Mouse (Mus musculus) lung, postnatal 4 days (tissue): Measurements from ENCODE around the gene Tctn1.

ENCODE experiments used
- DNase-seq, 2 experiments: peaks; one replicate each; pipeline ENCODE4 v3.0.0; 2021

Tctn1 gene

DNA sequence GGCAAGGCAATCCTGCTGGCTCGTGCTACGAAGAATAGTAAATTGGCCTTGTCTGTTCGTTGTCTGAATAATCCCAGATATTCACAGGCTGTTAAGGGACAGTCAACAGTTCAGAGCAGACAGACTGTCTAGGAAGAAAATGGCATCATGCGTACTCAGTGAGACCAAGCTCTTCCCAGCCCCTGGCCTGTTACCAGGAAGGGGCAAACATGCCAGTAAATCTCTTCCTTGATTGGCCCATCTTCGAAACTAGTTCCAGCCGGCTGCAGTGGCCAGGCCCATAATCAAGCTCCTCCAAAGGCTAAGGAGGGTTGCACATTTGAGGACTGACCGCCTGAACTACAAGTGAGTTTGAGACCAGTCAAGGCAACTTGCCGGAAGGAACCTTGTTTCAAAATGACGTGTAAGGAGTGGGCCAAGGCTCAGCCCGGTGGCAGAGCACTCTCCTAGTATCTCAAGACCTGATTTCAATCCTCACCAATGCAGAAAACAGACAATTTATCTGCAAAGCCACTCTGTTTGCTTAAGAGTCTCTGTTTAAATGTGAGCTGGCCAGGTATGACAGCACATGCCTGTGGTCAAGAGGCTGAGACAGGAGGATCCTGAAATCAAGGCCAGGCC, 17.6 kb downstream of the Tctn1 start:
- no peak for DNase-seq

DNA sequence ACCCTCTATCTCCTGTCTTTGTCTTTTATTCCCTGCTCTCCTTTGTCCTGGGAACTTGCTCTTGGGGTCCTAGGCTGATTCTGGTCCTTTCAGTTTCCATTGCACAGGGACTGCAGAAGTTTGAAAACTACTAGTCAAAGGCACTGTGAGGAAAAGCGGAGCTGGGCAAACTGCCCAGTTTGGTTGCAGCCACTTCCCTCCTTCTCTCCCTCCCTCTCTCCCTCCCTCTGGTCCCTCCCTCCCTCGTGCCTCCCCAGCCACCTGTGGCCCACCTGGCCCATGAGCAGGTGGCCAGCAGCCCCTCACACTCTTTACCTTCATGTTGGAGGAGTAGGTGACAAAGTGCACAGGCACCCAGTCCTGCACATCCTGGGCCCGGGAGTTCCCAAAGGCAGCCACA, 19.1 kb downstream of the Tctn1 start:
- no peak for DNase-seq

DNA sequence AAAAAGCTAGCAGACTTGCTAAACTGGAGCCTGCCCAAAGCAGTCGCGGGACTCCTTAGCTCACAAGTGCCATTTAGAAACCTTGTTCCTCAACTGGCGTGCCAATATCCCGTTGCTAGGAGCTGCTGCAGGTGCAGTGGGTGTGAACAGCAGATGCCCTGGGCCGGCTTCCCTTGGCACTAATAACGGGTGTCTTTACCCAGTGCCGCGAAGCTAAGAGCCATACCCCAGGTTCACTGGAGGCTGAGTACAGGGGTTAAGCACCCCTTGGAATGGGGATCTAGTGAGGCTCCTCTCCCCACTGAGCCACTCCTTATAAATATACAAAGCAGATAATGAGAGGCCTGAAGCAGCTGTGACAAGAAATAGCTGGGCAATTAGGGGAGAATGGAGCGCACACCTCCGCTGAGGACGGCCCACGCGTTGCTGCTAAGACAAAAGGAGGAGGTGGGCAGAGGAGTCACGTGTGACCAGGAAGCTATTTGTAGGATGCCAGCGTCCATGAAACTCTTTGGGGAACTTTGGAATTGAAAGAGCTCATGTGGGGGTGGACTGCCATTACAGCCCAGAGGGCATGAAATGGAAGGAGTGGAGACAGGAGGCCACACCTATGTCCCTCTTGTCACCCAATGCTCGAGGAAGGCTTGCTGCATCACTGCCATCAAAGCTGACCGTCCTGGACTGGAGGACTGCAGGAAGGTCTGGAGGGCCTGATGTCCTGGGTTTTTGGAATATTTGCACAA, 20.3 kb downstream of the Tctn1 start:
- DNase-seq = no peak

DNA sequence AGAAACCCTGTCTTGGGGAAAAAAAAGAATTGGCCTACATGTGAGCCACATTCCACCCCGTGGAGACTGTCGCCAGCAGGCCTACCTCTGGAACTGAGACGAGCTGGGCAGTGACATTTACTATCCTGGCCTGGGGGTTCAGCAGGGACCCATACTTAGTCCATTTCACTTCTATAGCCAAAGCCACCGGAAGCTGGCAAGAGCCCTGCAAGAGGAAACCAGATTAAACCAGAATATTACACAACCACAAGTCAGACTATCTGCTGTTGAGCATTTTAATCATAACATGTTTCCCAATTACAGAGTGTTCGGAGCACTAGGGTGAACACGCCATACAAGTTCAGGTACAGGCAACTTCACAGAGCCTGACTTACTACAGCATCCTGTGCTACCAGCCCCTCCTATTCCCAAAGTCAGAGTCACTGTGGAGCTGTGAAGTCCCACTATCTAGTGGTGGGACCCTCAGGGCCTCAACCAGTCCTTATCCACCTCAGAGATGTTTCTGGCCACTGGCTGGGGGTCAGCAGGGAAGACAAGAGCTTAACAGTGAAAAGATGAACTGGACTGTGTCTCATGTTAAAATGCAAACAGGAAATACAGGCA, 21.6 kb downstream of the Tctn1 start:
- no peak for DNase-seq

DNA sequence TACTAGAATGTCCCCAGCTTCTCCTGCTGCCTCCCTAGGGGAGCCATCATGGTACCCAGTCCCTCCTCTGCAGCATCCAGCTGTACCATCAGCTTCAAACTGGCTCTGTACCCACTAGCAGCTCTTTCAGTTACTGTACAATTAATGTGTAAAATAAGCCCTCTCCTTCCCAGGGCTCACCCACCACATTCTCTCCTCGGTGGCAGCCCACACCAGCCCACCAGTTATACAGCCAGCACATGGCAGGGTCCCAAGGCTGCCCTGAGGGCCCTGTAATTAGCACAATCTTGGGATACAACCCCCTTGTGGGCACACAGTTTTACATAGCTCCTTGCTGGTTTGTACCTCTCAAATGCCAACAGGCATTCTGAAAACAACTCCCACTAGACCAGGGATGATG, 23.3 kb downstream of the Tctn1 start:
- no peak for DNase-seq

DNA sequence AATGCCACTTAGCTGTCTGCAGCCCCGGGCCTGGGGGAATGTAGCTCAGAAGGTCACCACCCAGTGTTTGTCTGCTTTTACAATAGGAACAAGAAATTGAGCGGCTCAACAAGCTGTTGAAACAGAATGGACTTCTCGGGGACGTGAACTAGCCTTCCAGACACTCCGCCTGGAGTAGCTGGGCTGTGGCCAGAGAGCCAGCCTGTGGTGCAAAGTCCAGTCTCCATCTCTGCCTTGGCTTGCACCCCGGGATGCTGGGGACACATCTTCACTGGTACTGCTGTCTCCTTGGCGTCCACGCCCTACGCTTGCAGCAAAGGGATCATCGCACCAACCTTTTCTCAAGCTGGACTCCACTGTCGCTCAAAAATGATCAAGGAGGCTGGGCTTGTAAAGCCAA, 23.7 kb downstream of the Tctn1 start:
- no peak for DNase-seq

DNA sequence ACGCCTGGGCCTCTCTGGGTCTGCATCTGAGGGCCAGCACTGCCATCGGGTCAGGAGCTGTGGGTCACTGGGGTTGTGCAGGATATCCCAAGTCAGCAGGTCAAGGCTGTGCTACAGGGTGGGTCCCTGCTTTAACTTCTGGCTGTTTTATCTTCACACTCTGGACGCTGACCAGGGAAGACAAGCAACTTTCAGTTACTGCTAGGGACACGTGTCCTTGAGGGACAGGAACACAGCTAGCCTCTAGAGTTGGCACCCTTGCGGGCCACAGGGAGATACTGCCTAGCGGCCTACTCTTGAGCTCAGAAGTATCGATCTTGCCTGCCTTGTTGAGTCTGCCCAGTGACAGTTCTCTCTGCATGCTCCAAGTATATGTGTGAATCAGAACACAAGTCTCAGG, 24.6 kb downstream of the Tctn1 start:
- DNase-seq = no peak

DNA sequence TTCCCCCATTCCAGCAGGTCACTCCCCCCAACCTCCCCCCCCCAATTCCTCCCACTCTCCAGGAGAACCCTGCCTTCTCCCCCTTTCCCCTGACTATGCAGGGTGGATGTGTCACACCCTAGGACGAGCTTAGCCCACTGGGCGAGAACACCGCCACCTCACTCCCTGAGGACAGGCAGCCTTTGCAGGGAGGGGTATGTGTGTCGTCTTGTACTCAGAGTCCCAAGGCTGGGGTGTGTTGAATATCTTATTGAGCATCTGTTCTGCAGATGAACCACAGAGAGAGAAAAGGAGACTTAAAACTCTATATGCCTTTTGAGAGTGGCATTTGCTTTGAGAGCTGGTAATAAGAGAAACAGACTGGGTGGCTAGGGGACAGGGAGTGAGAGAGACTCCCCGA, 27.1 kb downstream of the Tctn1 start:
- DNase-seq = no peak

DNA sequence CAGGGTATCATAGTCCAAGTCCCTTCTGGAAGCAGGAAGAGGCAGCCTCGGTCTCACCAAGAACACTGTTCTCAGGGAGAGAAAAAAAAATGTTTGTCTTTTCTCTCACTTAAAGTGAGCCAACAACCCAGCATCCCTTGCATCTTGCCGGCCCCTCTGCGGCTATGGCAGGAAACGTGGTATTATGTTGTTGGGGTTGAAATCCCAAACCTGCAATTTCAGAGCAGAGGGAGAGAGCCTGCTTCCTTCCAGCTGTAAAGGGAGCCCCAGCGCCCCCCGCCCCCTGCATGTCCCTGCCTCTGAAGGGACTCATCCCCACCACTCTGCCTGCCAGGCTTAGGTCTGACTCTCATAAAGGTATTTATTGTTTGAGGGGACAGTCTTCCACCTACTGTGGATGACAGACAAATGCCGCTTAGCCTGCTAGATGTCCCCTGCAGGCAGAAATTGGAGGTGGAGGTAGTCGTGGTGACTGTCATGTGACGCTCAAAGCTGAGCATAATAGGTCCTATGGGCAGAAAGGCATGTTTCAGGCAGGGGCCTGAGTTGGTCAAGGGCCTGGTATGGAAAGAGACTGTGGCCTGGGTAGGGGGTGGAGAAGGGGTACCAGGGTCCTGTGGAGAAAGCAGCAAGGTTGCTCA, 28.9 kb downstream of the Tctn1 start:
- no peak for DNase-seq

DNA sequence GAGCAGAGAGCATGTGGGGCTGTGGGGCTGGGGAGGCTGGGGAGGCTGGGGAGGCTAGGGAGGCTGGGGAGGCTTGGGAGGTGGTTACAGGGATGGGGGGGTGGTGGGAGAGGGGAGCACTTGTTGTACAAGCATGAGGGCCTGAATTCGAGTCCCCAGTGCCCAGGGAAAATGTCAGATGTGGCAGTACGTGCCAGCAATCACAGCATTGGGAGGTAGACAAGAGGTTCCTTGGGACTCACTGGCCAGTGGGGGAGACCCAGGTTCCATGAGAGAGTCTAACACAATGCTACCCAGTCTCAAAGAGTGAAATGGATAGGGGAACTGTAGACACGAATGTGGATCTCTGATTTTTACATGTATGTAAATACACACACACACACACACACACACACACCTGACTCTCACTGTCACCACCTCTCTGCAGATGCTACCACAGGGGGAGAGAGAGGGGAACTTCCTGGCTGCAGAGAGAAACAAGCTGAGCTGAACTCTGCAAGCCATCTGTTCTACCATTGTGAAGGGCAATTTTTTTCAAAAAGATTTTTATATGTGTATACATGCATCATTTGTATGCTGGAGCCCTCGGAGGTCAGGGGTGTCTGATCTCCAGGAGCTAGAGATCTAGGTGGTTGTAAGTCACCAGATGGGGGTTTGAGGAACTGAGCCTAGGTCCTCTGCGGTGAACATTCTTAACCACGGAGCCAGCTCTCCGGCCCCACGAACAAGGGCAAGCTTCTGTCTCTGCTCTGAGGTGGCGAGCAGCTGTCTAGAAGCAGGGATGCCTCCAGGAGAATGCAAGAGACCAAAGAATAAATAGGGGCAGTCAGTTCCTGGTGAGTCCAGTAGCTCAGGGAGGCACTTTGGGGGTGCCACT, 29.7 kb downstream of the Tctn1 start:
- DNase-seq = peak in 1 of 2 experiments; percentile 27

DNA sequence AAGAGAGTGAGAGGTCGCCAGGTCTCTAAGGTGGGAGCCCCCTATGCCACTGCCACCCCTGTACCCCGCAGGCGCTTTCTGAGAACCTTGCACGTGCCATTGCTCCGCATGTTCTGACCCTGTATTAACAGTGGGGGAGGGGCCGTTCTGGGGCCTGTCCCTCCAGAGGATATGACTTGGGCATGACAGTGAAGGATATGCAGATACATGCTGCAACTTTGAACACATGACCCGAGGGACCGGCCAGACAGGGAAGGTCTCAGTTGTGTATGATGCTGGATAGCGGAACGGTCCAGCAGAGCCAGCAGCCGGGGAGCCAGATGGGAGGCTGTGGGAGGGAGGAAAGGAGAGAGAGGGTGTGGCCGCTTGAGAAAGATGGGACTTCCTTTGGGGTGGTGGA, 30.6 kb downstream of the Tctn1 start:
- peak; percentile 40 to 54 for DNase-seq

DNA sequence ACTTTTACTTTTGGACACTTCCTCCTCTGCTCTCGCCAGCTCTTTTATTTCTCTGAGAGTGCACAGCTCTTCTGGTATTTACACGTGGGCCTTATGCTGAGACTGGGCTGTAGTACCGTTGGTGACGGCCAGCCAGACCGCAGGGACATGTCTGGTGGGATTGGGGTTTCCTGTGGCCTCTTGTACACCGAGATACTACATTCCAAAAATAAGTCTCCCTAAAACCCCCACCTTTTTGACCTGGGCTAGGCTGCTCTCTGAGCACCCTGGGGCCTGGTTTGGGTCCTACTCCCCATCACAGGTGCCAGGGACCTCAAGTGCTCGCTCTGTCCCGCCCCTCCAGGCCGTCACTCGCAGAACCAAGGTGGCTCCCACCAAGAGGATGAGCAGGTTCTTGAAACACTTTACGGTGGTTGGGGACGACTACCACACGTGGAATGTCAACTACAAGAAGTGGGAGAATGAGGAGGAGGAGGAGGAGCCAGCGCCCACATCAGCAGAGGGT, 31.1 kb downstream of the Tctn1 start:
- no peak for DNase-seq

DNA sequence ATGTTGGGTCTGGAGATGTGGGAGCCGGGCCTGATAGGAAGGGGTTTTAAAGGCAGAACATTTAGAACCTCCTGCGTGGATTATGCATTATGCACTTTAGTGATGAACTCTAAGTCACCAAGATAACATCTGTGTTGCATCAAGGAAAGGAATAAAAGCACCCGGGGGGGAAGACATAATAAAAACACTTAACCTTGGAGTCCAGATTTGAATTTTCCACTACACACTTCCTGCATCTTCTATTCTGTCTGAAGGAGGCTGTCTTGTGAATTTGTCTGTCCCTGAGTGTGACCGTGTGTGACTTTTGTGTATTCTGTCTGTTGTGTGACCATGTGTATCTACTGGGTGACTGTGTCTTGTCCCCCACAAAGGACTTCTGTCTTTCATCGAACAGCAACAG, 32.3 kb downstream of the Tctn1 start:
- DNase-seq = no peak

DNA sequence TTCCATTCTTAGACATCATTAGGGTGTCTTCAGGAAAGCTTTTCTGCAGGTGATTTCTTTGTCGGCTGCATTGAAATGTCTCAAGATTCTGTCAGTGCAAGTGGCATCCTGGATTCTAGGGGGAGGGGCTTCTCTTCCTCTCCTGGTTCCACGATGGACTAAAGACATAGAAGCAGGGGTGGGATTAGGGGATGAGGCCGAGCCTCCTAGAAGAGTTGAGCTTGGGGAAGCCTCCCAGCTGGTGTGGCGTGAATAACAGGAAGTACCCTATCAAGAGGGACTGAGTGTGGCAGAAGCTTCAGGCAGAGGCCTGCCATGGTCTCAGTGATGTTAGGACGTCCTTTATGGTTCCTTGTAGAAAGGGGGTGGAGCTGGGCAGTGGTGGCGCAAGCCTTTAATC, 32.8 kb downstream of the Tctn1 start:
- no peak for DNase-seq

DNA sequence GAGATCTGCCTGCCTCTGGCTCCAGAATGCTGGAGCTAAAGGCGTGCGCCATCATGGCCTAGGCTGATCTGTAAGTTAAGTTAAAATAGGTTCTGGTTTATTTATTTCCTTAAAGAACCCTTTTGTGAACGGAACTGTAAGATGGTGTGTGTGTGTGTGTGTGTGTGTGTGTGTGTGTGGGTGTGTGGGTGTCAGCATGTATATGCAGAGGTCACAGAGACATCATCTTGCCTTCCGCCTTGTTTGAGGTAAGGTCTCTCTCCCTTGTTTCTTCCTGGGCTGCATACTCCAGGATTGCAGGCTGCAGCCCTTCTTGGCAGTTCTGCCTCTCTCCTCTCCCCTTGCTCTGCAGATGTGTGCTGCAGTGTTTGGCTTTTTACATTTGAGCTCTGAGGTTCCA, 33.4 kb downstream of the Tctn1 start:
- no peak for DNase-seq

DNA sequence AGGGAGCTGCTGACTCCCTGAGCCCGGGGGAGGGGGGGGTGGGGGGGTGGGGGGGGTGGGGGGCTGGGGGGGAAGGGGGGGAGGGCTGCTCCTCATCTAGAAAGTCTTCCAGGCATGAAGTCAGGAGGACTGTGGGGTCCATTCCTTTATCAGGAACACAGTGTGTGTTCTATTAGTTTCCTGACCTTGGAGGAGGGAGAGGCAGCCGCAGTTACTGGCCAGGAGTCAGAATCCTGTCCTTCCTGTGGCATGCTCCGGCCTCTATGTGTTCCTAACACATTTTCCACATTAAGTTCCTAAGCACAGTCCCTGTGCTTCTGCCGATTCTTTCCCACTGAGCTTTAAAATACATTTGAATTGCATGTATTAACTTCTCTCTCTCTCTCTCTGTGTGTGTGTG, 35.5 kb downstream of the Tctn1 start:
- no peak for DNase-seq

DNA sequence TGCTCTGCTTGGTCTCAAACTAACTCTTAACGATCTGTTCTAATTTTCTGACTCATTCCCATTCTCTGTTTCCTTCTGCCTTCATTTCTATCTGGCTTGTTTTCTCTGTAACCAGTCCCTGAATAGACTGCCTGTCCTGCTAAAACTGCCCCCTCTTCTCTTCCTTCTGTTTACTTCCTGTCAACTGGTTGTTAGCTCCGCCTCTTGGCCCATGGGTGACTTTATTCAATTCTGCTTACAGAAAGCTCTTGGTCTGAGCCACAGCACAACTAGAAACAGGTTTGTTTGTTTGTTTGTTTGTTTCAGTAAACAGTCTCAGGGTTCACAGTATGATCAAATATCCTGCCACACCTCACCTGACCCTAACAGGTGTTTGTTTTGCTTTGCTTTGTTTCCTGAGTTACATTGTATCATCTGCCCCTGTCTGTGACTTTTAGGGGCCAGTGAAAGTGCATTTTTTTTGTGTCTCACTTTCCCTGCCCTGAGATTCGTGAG, 35.9 kb downstream of the Tctn1 start:
- DNase-seq = no peak

DNA sequence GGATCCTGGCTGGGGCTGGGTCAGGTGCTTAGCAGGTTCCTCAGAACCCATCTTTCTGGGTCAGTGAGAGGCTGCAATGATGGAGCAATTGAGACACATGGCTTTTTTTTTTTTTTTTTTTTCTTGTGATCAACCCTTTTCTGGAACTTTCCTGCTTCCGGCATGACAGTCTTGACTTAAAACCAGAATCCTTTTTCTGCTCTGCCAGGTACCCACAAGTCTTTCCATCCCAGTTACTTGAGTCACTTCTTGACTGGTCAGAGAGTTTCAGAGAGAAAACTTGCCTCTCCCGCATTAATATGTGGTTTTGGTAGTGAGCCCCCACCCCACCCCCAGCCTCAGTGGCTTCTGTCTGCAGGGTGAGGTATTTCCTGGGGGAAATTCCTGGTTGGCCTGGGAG, 40.0 kb downstream of the Tctn1 start:
- DNase-seq = no peak

DNA sequence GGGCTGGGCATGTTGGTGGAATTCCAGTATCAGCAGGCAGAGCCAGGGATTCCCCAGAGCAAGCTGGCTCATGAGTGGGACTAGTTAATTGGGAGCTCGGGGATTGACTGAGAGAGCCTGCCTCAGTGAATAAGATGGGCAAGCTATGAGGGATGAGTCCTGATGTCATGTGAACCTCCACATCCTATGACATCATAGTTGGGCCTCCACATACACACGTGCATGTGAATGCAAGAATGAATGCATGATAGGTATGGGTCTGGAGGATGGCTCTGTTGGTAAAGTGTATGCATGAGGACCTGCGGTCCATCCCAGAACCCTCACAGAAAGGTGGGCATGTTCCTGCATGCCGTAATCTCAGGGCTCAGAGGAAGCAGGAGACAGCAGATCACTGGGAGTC, 43.2 kb downstream of the Tctn1 start:
- DNase-seq = no peak

DNA sequence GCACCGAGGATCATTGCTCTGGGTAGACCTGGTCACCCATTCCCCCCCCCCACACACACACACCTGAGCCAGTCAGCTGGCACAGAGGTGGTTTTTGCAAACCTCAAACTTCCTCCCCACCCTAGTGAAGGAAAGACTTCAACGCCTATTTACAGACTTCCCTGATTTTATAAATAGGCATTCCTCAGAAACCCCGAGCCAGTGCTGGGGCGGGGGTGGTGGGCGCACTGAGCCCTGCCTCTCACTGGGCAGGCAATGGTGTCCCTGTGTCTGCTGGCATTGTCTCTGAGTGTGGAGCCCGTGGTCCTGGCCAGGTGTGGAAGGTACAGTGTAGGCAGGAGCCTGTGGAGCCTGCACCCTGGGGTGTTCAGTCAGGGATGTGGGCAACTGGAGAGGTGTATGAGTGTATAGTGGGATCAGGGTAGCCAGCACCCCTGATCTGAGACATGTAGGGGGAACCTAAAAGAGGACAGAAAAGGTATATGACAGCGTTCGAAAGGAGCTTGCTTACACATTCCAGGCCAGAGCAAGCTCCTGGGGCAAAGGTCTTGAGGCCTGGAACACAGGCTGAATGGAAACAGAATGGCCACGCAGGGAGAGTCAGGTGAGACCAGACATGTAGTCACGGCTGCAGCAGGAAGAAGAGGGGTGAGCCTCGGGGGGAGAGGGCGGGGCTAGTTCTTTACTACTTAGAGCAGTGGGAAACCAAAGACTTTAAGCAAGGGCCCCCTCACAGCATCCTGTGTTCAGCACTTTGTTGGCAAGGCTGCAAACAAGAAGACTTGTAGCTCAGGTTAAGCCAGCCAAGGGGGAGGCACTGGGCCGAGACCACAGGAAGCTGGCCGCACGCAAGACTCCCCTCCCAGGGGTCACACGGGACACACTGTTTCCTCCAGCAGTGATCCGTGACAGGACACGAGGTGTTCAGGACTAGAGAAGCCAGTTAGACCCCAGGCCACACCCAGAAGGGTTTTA, 44.3 kb downstream of the Tctn1 start:
- DNase-seq = peak; percentile 48 to 64

DNA sequence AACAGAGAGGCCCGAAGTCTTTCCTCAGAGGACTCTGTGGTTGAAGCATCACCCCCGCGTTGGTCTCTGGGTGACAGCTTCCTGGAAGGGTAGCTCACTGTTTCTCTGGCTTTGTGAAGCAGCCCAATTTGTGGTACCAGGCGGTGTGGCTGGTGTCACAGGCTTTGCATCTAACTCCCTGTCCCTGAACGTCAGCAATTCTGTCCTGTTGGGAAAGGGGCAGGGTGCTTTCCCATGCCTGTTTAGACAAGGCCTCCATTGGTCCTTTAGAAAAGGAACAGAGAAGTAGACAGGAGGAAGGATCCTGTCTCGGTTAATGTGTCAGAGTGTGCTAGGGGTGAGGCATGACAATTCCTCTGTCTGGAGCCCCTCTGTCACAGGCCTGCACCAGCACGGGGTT, 45.3 kb downstream of the Tctn1 start:
- peak in 1 of 2 experiments; percentile 36 for DNase-seq
